Mouse (Mus musculus): ENCODE measurements around the gene Padi4.

GRCm38 (mm10) chr4:140723192-140723591 lies 50.8 kb downstream of the Padi4 start:
- TF ChIP-seq EP300 (IDR thresholded peaks at IDR 0.05) (no peak), CTCF (IDR thresholded peaks at IDR 0.05) (no peak)
